Mouse (Mus musculus): Measurements from ENCODE around the gene Pdcd1lg2.
"Not testable (repeated sequence)": the region's sequence is repeated elsewhere in the genome, so short reads cannot be mapped to it uniquely, and the experiment has no call there.

Gene Pdcd1lg2

GRCm38 (mm10) chr19:29383368-29383767, 27.4 kb upstream of the Pdcd1lg2 start:
- DNase-seq (ENCODE audit: low spot score in 2 of 2) = no peak

GRCm38 (mm10) chr19:29384412-29384811, 26.3 kb upstream of the Pdcd1lg2 start:
- DNase-seq (ENCODE audit: low spot score in 2 of 2) = no peak

GRCm38 (mm10) chr19:29384994-29385393, 25.7 kb upstream of the Pdcd1lg2 start:
- DNase-seq (ENCODE audit: low spot score in 2 of 2) = no peak

- no peak for DNase-seq (ENCODE audit: low spot score in 2 of 2)
Measured at GRCm38 (mm10) chr19:29385822-29386221, 24.9 kb upstream of the Pdcd1lg2 start.

GRCm38 (mm10) chr19:29388818-29389217, 21.9 kb upstream of the Pdcd1lg2 start:
- DNase-seq (ENCODE audit: low spot score in 2 of 2) = no peak

- no peak for DNase-seq (ENCODE audit: low spot score in 2 of 2)
Measured at GRCm38 (mm10) chr19:29390483-29390882, 20.2 kb upstream of the Pdcd1lg2 start.

GRCm38 (mm10) chr19:29391279-29391678, 19.4 kb upstream of the Pdcd1lg2 start:
- DNase-seq (ENCODE audit: low spot score in 2 of 2) = no peak

- no peak for DNase-seq (ENCODE audit: low spot score in 2 of 2)
Measured at GRCm38 (mm10) chr19:29393333-29393732, 17.4 kb upstream of the Pdcd1lg2 start.

- no peak for DNase-seq (ENCODE audit: low spot score in 2 of 2)
Measured at GRCm38 (mm10) chr19:29394721-29395120, 16.0 kb upstream of the Pdcd1lg2 start.

- no peak for DNase-seq (ENCODE audit: low spot score in 2 of 2)
Measured at GRCm38 (mm10) chr19:29396353-29396752, 14.4 kb upstream of the Pdcd1lg2 start.

- DNase-seq (ENCODE audit: low spot score in 2 of 2) = no peak
Measured at GRCm38 (mm10) chr19:29399786-29400185, 10.9 kb upstream of the Pdcd1lg2 start.

- no peak for DNase-seq (ENCODE audit: low spot score in 2 of 2)
Measured at GRCm38 (mm10) chr19:29400466-29400865, 10.3 kb upstream of the Pdcd1lg2 start.

- no peak for DNase-seq (ENCODE audit: low spot score in 2 of 2)
Measured at GRCm38 (mm10) chr19:29402621-29403020, 8.1 kb upstream of the Pdcd1lg2 start.

GRCm38 (mm10) chr19:29403251-29403650, 7.5 kb upstream of the Pdcd1lg2 start:
- DNase-seq (ENCODE audit: low spot score in 2 of 2) = no peak

GRCm38 (mm10) chr19:29405388-29405787, 5.3 kb upstream of the Pdcd1lg2 start:
- no peak for DNase-seq (ENCODE audit: low spot score in 2 of 2)

- no peak for DNase-seq (ENCODE audit: low spot score in 2 of 2)
Measured at GRCm38 (mm10) chr19:29406042-29407017, 4.4 kb upstream of the Pdcd1lg2 start.

GRCm38 (mm10) chr19:29412476-29413420, 2.0 kb downstream of the Pdcd1lg2 start:
- DNase-seq (ENCODE audit: low spot score in 2 of 2) = no peak

GRCm38 (mm10) chr19:29414513-29414912, 3.8 kb downstream of the Pdcd1lg2 start:
- DNase-seq (ENCODE audit: low spot score in 2 of 2) = no peak

GRCm38 (mm10) chr19:29414917-29415316, 4.2 kb downstream of the Pdcd1lg2 start:
- DNase-seq (ENCODE audit: low spot score in 2 of 2) = not testable (repeated sequence)

- DNase-seq (ENCODE audit: low spot score in 2 of 2) = no peak
Measured at GRCm38 (mm10) chr19:29416393-29416902, 5.7 kb downstream of the Pdcd1lg2 start.

GRCm38 (mm10) chr19:29417188-29417587, 6.5 kb downstream of the Pdcd1lg2 start:
- DNase-seq (ENCODE audit: low spot score in 2 of 2) = no peak

- DNase-seq (ENCODE audit: low spot score in 2 of 2) = no peak
Measured at GRCm38 (mm10) chr19:29417894-29418293, 7.2 kb downstream of the Pdcd1lg2 start.
